Mouse (Mus musculus) spleen, postnatal 14 days (tissue): ENCODE measurements around the gene Prr14.

Experiments used
- DNase-seq, 2 experiments: peaks; one replicate each; pipeline ENCODE4 v3.0.0; 2021 to 2022; ENCODE audit warnings: low spot score in 2 of 2

Gene Prr14

DNA sequence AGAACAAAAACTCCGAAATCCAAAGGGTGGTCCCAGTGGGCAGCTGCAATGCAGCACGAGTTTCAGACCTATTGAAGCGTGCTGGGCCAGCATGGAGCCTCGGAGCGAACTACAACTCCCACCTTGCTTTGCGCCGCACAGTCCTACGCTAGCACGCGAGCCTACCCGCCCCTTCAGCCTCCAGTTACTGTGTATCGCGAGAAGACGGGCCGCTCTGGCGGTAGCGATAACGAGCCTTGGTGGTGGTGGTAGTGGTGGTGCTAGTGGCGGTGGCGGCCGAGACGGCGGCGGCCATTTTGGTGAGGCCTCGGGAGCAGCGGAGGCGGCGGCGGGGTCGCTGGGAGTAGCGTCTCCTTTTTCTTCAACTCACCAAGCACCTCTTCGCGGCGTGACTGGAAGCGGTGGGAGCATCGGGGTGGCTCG, 52.4 kb downstream of the Prr14 start, which contains the start of gene Srcap:
Gene Srcap, plus strand, starts transcription at position 176 of the 423 bp plus-strand sequence.
- peak; percentile 89 to 95 for DNase-seq

DNA sequence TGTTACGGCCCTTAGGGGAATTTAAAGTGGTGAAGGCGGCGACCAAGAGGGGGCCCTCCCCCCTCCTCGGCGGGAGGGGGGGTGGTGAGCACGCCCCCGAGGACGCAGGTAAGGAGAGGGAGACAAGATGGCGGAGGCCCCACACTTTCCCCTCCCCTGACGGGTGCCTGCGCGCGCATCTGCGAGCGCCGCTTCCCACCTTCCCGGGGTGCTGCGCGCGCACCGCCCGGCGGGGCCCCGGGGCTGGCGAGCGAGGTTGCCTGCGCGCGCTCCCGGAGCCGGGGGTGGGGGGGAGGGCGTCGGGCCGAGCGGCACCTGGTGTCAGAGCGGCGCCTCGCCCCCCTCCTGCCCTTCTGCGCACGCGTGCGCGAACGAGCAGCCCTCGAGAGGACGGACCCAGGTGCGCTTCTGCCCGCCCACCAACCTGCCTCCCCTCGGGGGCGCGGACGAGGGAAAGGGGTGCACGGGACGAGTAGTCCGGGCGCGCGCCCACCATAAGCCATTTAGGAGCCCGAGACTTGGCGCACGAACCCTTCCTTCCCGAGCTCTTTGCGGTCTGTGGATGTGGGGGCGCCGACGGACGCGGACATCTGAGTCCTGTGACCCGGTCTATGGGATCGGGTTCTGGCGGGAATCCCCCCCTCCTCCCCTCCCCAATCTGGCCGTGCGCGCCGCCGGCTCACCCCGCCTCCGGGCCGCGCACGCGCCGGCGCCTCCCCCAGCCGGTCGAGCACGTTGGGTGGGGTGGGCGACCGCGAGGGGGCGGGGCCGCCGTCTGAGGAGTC, 53.0 kb downstream of the Prr14 start:
- peak; percentile 87 to 91 for DNase-seq

DNA sequence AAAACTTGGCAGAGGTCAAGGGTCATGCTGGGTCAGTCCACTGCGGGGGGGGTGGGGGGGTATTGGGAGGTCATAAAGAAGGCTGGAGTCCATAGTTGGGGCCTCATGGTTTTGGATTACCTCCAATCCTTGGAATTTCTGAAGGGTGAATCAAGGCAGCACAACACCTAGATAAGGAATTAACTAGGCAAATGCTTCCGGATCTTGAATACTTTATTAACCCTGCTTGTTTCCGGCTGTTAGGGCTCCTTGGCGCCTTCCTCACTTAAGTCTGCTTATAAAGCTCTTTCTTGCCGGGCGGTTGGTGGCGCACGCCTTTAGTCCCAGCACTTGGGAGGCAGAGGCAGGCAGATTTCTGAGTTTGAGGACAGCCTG, 53.6 kb downstream of the Prr14 start:
- peak in 1 of 2 experiments; percentile 17 for DNase-seq

DNA sequence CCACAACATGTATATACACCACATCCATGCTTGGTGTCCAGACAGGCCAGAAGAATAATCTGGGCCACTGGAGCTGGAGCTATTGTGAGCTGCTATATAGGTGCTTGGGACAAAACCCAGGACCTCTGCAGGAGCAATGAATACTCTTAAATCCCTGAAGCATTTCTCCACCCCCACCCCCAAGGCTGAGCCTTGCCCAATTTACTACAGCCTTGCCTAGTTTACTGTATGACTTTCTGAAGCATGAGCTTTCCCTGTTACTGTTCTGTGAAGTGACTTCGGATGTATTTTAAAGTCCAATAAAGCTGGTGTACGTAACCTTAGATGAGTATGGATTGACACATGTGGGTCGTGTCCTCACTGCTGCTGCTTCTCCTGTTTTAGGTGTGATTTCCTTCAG, 54.4 kb downstream of the Prr14 start:
- no peak for DNase-seq

DNA sequence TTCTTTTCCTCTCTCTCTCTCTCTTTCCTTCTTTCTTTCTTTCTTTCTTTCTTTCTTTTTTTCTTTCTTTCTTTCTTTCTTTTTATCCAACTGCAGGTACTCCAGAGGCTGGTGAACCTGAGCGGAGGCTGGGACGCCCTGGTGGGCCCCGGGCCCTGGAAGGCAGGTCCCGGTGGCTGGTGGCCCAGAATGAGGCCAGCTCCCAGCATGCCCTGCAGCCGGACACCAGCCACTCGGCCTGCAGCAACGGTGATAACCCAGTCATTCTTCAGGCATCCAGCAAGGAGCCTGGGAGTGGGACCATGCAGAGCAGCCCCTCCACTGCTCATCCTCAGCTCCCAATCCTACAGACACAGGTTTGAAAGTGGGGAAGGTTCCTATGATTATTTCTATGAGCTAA, 56.4 kb downstream of the Prr14 start:
- no peak for DNase-seq

DNA sequence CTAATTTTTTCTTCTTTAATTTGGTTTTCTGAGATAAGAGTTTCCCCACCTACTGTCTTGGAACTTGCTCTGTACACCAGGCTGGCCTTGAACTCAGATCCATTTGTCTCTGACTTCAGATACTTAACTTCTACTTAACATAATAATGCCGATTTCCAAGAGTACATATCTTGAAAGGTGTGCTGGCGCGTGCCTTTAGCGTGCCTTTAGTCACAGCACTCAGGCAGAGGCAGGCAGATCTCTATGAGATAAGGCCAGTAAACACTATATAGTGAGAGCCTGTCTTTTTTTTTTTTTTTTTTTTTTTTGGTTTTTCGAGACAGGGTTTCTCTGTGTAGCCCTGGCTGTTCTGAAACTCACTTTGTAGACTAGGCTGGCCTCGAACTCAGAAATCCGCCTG, 56.9 kb downstream of the Prr14 start:
- DNase-seq: no peak

DNA sequence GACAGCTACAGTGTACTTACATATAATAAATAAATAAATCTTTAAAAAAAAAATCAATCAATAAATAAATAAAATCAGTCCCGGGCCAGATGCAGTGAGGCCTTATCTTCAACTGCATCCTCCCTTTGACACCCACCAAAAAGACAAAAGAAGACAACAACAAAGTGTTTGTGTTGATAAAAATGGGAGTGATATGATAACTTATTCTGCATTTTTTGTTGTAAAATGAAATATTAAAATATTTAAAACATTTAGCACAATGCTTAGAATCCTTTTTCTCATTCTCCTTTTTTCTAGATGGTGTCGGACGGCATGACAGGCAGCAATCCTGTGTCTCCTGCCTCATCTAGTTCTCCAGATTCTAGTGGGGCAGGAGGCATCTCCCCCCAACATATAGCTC, 59.9 kb downstream of the Prr14 start, which contains the start of gene Gm42715:
Gene Gm42715, plus strand, starts transcription at position 301 of the 400 bp plus-strand sequence.
- no peak for DNase-seq
